Mouse (Mus musculus) midbrain, embryonic 10.5 days (tissue): Measurements from ENCODE around the gene Gpa33. TPM values are rescaled to one million over a fixed set of nuclear protein-coding genes. Genes with fewer than 3 reads are reported as not detected.

ENCODE experiments used
- DNase-seq: peaks from one replicate; pipeline ENCODE4 v3.0.0-alpha.2; 2017; ENCODE audit warnings: low spot score
- H3K27ac ChIP-seq: fragments of 300-500 bp; sonication (generic); replicated peaks from 2 replicates; pipeline ENCODE4 v1.5.1; 2016; ENCODE audit warnings: mild to moderate bottlenecking
- H3K27me3 ChIP-seq: fragments of 300-500 bp; sonication (generic); 2 replicates; pipeline ENCODE4 v1.6.1; 2016; ENCODE audit warnings: low read depth, mild to moderate bottlenecking; ENCODE audit not compliant: poor library complexity, severe bottlenecking
- H3K36me3 ChIP-seq: fragments of 300-500 bp; sonication (generic); 2 replicates; pipeline ENCODE4 v1.6.1; 2016; ENCODE audit warnings: mild to moderate bottlenecking, moderate library complexity
- H3K4me1 ChIP-seq: fragments of 300-500 bp; sonication (generic); 2 replicates; pipeline ENCODE4 v1.6.1; 2016
- H3K4me3 ChIP-seq: fragments of 300-500 bp; sonication (generic); 2 replicates; pipeline ENCODE4 v1.5.1; 2016; ENCODE audit warnings: mild to moderate bottlenecking, moderate library complexity
- H3K9me3 ChIP-seq: fragments of 300-500 bp; sonication (generic); replicated peaks from 2 replicates; pipeline ENCODE4 v1.6.1; 2016; ENCODE audit warnings: mild to moderate bottlenecking
- WGBS: fragments of 180-500 bp; shearing (Covaris S2); methylation state at CpG from one replicate; pipeline ENCODE4 v1.1.7; 2016; 5-methylcytosine and 5-hydroxymethylcytosine counted together
- polyA plus RNA-seq: library from polyadenylated mRNA; unstranded; fragments of >200 nt; fragmentation: Nextera tagmentation; extraction: Ambion mirVana; gene quantifications from 2 replicates; pipeline ENCODE4 v1.2.1, GENCODE M21; 2016

The Gpa33 gene
- 0.31 and 0.55 TPM in 2 replicates for polyA plus RNA-seq

DNA sequence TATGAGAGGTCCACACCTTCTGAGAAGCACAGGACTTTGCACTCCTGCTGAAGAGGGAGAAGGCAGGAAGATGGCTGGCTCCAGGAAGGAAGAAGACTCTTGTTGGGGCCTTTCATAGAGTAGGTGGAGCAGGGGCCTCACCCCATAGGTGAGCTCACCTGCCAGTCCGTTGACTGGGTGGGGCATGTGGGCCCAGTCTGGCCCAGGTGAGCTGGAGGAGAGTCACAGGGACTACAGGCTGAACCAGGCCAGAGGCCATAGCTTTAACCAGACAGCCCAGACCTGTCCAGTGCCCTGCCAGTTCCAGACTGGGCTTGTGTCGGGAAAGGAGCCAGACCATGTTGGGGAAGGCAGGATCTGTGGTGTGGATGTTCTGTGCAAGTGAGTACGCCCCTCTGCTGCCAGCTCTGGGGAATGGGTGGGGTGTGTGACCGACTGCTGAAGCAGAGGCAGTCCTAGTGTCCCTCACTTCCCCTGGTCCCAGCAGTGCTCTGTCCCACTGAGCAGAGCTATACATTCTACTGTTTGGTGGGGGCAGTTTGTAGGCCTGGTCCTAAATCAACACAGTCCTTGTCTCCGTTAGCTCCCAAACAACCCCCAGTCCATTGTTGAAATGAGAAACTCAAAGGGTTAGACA lies at the start of gene Gpa33:
Gene Gpa33, plus strand, starts transcription at position 15 of the 637 bp plus-strand sequence.
- Histone ChIP-seq H3K27me3 (no peaks in the 10 kb centered on the region), H3K36me3 (no peaks in the 10 kb centered on the region), H3K9me3 (0 out of 2 replicates have a peak, but pooled peaks cover 3% of the 10 kb centered on the region), H3K27ac (peak within 1 kb of the TSS; percentile 42; the same call in 1 of the 2 replicates), H3K4me3 (no peak within 1 kb of the TSS), H3K4me1 (peaks cover 30% of the 10 kb centered on the region)
- no peak for DNase-seq
- 87% methylated on average over 5 of the region's 5 CpGs for WGBS

GRCm38 (mm10) chr1:166088446-166089170 lies 41.4 kb upstream of the Gpa33 start:
- Histone ChIP-seq H3K27me3 (no peaks in the 10 kb centered on the region), H3K9me3 (no peaks in the 10 kb centered on the region), H3K4me1 (peaks cover 9% of the 10 kb centered on the region; the same call in 1 of the 2 replicates), H3K27ac (no peak overlapping the region), H3K4me3 (no peak overlapping the region), H3K36me3 (no peaks in the 10 kb centered on the region)
- WGBS, result 86% methylated on average over 19 of the region's 19 CpGs
- DNase-seq, result no peak

DNA sequence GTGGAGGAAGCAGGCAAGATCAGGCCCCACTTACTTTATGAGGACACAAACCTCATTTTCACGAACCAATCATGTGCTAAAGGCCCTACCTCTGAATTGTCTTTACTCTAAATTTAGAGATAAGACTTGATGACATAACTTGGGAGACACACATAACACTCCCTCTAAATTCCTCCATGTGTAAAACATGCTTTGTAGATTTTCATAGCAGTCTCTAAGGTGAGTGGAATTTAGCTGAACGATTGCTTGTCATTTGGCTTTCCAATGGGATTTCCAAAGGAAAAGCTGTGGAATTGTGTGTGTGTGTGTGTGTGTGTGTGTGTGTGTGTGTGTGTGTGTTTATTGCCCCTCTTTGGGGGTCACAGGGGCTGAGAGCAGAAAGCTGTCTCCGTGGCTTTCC lies 40.7 kb upstream of the Gpa33 start:
- 0 out of 2 replicates have a peak overlapping the region, but pooled peaks have one; percentile 6 for H3K27ac ChIP-seq

DNA sequence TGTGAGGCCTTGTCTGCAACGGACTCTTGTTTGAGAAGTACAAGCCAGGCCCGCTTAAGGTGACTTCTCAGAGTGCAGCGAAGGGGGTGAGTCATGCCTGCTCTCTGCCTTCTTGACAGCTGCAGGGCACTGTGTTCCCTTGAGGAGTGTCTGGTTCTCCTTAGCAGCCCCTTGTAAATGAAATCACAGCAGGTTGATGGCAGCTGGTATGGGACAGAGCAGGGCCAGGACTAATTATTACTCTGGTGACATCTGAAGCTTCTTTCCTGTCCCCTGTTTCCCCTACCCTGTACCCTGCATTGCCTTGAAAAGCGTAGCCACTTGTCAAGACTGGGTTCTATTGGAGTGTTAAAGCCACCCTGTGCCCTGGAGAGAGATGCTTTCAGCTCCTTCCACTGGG lies 40.3 kb upstream of the Gpa33 start:
- 84% methylated on average over 4 of the region's 4 CpGs for WGBS
- H3K27ac ChIP-seq, result 0 out of 2 replicates have a peak overlapping the region, but pooled peaks have one; percentile 6
- no peak for DNase-seq

More for the DNA sequence above, 40.7 kb upstream of the Gpa33 start:
- no peaks in the 10 kb centered on the region for H3K27me3 ChIP-seq
- H3K4me1 ChIP-seq, result peaks cover 9% of the 10 kb centered on the region; the same call in 1 of the 2 replicates
- no peak for DNase-seq
- no peaks in the 10 kb centered on the region for H3K36me3 ChIP-seq
- H3K4me3 ChIP-seq, result no peak overlapping the region
- 85% methylated on average over 3 of the region's 3 CpGs for WGBS
- H3K9me3 ChIP-seq, result no peaks in the 10 kb centered on the region

DNA sequence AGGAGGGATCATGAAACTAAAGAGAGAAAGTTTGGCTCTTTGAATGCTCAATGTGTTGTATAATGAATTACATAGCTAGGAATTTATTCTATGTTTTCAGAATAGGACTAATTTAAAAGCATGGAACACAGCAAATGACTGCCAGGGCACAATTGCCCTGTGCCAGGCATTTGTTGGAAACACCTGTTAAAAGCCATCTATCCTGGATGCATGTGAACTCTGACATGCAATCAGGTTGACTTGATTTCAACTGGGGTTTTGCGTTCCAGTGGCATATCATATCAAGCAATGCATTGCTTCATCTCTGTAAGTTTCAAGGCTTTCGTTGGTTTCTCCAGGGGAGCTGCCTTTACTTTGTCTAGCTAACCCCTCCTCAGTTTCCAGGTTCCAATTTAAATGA lies 39.7 kb upstream of the Gpa33 start:
- H3K9me3 ChIP-seq, result no peaks in the 10 kb centered on the region
- WGBS, result 97% methylated on average over 2 of the region's 2 CpGs
- H3K27me3 ChIP-seq, result no peaks in the 10 kb centered on the region
- H3K4me3 ChIP-seq, result no peak overlapping the region
- no peak for DNase-seq
- no peaks in the 10 kb centered on the region for H3K36me3 ChIP-seq
- no peak overlapping the region for H3K27ac ChIP-seq
- H3K4me1 ChIP-seq, result peaks cover 9% of the 10 kb centered on the region; the same call in 1 of the 2 replicates

More for the DNA sequence above, 40.3 kb upstream of the Gpa33 start:
- Histone ChIP-seq H3K4me3 (no peak overlapping the region), H3K9me3 (no peaks in the 10 kb centered on the region), H3K36me3 (no peaks in the 10 kb centered on the region), H3K27me3 (no peaks in the 10 kb centered on the region), H3K4me1 (peaks cover 9% of the 10 kb centered on the region; the same call in 1 of the 2 replicates)

- Histone ChIP-seq H3K9me3 (no peaks in the 10 kb centered on the region), H3K27ac (no peak overlapping the region), H3K27me3 (no peaks in the 10 kb centered on the region), H3K4me3 (no peak overlapping the region), H3K4me1 (no peaks in the 10 kb centered on the region), H3K36me3 (no peaks in the 10 kb centered on the region)
- WGBS, result 94% methylated on average over 3 of the region's 3 CpGs
- DNase-seq, result no peak
These were observed 35.6 kb upstream of the Gpa33 start for GRCm38 (mm10) chr1:166094462-166094861.

- no peaks in the 10 kb centered on the region for H3K9me3 ChIP-seq
- DNase-seq, result no peak
- no peak overlapping the region for H3K27ac ChIP-seq
- no peaks in the 10 kb centered on the region for H3K27me3 ChIP-seq
- H3K36me3 ChIP-seq, result no peaks in the 10 kb centered on the region
- no peak overlapping the region for H3K4me3 ChIP-seq
- peaks cover 2% of the 10 kb centered on the region; the same call in 1 of the 2 replicates for H3K4me1 ChIP-seq
- 97% methylated on average over 2 of the region's 2 CpGs for WGBS
These were observed 31.9 kb upstream of the Gpa33 start for GRCm38 (mm10) chr1:166098120-166098519.

DNA sequence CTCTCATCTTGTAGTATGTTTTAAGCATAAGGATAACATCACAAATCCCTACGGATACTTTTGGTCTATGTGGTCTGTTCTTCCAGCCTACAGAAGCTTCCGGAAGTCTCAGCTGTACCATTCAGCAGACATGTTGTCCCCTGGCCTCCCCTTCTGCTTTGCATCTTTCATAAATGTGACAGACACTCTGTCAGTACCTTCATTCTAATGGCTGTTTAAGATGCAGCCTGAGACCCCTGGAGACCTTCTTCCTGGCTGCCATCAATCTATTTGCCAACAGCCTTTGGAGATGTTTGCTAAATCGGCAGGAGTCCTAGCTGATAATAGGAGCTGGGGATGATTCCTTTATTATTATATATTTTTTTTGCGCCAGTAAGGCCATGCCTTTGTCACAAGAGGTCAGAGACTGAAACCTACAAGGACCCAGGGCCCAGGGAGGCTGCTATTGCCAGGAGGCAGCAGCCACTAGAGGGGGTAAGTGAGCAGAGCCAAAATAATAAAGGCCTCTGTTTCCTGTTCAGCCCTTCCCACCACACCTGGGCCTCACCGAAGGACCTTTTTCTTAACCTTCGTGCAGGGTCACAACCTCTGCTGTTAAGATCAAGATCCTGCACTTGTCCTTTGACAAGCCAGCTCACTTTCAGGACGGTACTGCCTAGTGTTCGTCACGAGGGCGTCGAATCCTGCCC lies 27.0 kb upstream of the Gpa33 start:
- peak overlapping the region; percentile 61 for H3K27ac ChIP-seq
- WGBS, result 76% methylated on average over 11 of the region's 11 CpGs

GRCm38 (mm10) chr1:166104858-166105257 lies 25.2 kb upstream of the Gpa33 start:
- no peaks in the 10 kb centered on the region for H3K27me3 ChIP-seq
- no peak overlapping the region for H3K4me3 ChIP-seq
- H3K4me1 ChIP-seq, result peaks cover 9% of the 10 kb centered on the region
- no peak overlapping the region for H3K27ac ChIP-seq
- no peaks in the 10 kb centered on the region for H3K36me3 ChIP-seq
- no peaks in the 10 kb centered on the region for H3K9me3 ChIP-seq
- WGBS, result 95% methylated on average over 3 of the region's 3 CpGs
- DNase-seq, result no peak

More for the DNA sequence above, 27.0 kb upstream of the Gpa33 start:
- H3K4me3 ChIP-seq, result no peak overlapping the region
- H3K36me3 ChIP-seq, result no peaks in the 10 kb centered on the region
- H3K27me3 ChIP-seq, result no peaks in the 10 kb centered on the region
- H3K9me3 ChIP-seq, result no peaks in the 10 kb centered on the region
- peaks cover 9% of the 10 kb centered on the region for H3K4me1 ChIP-seq
- DNase-seq, result peak; percentile 56

DNA sequence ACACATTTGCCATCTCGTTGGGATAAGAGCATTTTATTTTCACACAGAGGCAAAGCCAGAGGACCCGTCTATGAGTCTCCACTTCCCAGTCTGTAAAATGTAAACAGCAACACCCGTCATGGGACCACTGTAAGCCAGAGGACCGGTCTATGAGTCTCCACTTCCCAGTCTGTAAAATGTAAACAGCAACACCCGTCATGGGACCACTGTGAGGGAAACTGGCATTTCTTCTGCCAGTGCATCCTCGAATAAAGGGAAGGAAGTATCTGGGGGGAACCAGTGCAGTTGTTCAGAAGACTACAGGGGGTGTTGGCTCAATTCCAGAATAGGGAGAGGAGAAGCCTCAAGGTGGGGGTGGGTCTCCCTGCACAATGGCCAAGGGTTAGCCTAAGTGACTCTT lies 24.6 kb upstream of the Gpa33 start:
- Histone ChIP-seq H3K27ac (no peak overlapping the region), H3K36me3 (no peaks in the 10 kb centered on the region), H3K4me1 (peaks cover 9% of the 10 kb centered on the region), H3K4me3 (no peak overlapping the region), H3K9me3 (no peaks in the 10 kb centered on the region), H3K27me3 (no peaks in the 10 kb centered on the region)
- 88% methylated on average over 6 of the region's 6 CpGs for WGBS
- DNase-seq, result no peak

DNA sequence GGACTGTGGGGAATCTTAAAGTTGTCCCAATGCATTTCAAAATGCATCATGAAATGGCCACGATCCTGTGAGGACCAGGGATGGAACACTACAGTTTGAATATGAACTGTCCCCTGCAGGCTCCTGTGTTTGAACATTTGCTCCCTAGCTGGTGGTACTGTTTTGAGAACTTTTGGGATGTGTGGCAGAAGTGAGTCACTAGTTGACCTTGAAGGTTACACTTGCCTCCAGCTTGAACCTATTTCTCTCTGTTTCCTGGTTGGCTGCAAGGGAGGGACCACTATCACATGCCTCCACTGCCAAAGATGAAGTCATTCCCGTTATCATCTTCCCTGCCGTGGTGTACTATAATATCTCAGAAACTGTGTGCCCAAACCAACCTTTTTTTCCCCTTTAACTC lies 15.1 kb upstream of the Gpa33 start:
- Histone ChIP-seq H3K27me3 (no peaks in the 10 kb centered on the region), H3K27ac (no peak overlapping the region), H3K4me3 (no peak overlapping the region), H3K4me1 (0 out of 2 replicates have a peak, but pooled peaks cover 2% of the 10 kb centered on the region), H3K9me3 (no peaks in the 10 kb centered on the region), H3K36me3 (no peaks in the 10 kb centered on the region)
- WGBS, result 87% methylated on average over 3 of the region's 3 CpGs
- DNase-seq, result no peak

GRCm38 (mm10) chr1:166115719-166116118 lies 14.3 kb upstream of the Gpa33 start:
- Histone ChIP-seq H3K9me3 (no peaks in the 10 kb centered on the region), H3K27ac (no peak overlapping the region), H3K27me3 (no peaks in the 10 kb centered on the region), H3K4me1 (0 out of 2 replicates have a peak, but pooled peaks cover 2% of the 10 kb centered on the region), H3K4me3 (no peak overlapping the region), H3K36me3 (no peaks in the 10 kb centered on the region)
- no peak for DNase-seq
- WGBS, result 94% methylated on average over 4 of the region's 4 CpGs
